Mouse (Mus musculus) urinary bladder, postnatal 14 days (tissue): ENCODE results near the gene 1810013L24Rik.
"Not testable (repeated sequence)": the region's sequence is repeated elsewhere in the genome, so short reads cannot be mapped to it uniquely, and the experiment has no call there.

Experiments used
- DNase-seq: peaks from one replicate; pipeline ENCODE4 v3.0.0; 2021; ENCODE audit warnings: low spot score

Gene 1810013L24Rik

DNA sequence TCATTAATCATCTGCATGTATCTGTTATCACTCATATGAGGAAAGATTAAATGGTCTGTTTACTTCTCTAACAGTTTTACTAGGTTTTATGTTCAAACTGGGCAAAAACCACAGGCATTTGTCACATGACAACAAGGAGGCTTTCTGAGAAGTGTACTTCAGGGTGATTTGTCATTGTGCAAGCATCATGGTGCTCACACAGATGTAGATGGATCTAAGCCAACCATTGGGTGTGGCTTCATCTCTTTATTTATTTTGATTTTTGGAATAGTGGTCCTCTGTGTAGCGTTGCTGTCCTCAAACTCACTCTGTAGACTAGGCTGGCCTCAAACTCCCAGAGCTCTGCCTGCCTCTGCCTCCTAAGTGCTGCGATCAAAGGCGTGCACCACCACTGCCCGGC lies 65.4 kb downstream of the 1810013L24Rik start:
- DNase-seq: no peak

DNA sequence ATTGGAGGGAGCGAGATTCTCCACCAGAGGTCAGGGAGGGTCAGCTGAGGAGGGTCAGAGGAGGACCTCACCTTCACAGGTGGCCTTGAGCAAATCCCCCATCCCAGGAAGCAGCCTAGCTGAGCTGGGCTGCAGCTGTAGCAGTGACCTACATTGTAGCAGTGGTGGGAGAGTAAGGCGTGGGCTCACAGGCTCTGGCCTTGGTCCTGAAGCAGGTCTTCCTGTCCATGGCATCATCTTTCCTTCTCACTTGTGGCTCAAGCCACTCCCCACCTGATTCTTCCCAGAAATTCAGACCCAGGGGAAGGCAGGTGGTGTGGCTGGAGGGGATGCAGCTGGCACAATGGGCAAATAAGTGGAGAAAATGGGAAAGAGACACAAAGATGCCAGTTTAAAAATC lies 76.2 kb downstream of the 1810013L24Rik start:
- not testable (repeated sequence) for DNase-seq
